27 mouse cellular contexts compared by ENCODE assay signal in the genomic region with DNA sequence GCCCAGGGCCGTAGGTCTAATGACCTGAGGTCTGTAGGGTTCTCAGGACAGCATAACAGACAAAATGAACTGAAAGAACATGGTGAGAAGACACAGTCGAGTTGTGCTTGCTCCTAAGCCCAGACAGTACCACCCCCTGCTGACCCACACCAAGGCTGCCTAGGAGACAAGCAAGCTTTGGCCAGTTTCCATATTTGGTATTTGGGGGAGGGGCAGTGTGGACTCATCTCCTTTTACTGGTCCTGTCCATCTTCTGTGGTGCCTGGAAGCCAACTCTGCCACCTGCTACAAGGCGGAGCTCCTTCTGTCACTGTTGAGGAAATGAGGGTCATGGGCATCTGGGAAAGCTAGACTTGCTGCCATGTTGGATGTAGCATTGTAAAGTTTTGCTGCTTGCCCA.
"Had no signal": no experiment of that assay in that cellular context is flagged by ENCODE, and none has a peak within 500 bp of the region (broad histone marks: within the 10 kb centered on the region; RNA-seq: fewer than 3 reads in every experiment).

No protein-coding gene starts in this region.

- DNase-seq: gastrocnemius, adult 2 months; gastrocnemius, postnatal 10 days; gastrocnemius, postnatal 25 days; heart, adult 11 months; heart, adult 2 months; heart, postnatal 14 days; heart, postnatal 36 days; kidney, adult 11 months; kidney, adult 2 months; kidney, adult 9 months; kidney, postnatal 14 days; kidney, postnatal 36 days; layer of hippocampus, adult 9-11 months; layer of hippocampus, postnatal 36 days had no signal

- H3K4me2 ChIP-seq: heart, embryonic 11.5 days; heart, embryonic 13.5 days; heart, embryonic 15.5 days; hindbrain, embryonic 13.5 days; hindbrain, embryonic 15.5 days; kidney, embryonic 15.5 days; limb, embryonic 13.5 days; limb, embryonic 15.5 days; liver, embryonic 12.5 days had no signal

- H3K4me1 ChIP-seq: heart, embryonic 13.5 days; heart, embryonic 15.5 days; liver, embryonic 12.5 days had no signal

- H3K9me3 ChIP-seq: heart, embryonic 13.5 days; heart, embryonic 15.5 days; hindbrain, embryonic 13.5 days; hindbrain, embryonic 15.5 days; kidney, embryonic 15.5 days; limb, embryonic 13.5 days; limb, embryonic 15.5 days; liver, embryonic 12.5 days had no signal

- H3K9ac ChIP-seq: heart, embryonic 13.5 days; heart, embryonic 15.5 days; hindbrain, embryonic 13.5 days; hindbrain, embryonic 15.5 days; kidney, embryonic 15.5 days; limb, embryonic 13.5 days; limb, embryonic 15.5 days; liver, embryonic 12.5 days; liver, embryonic 14.5 days had no signal

- H3K4me3 ChIP-seq: gastrocnemius, adult 2 months; heart, adult 2 months; heart, embryonic 13.5 days; heart, embryonic 15.5 days; hindbrain, embryonic 13.5 days; hindbrain, embryonic 15.5 days; kidney, embryonic 15.5 days; limb, embryonic 13.5 days; limb, embryonic 15.5 days; liver, embryonic 12.5 days had no signal

- H3K36me3 ChIP-seq: heart, embryonic 13.5 days; heart, embryonic 15.5 days; hindbrain, embryonic 13.5 days; hindbrain, embryonic 15.5 days; kidney, embryonic 15.5 days; limb, embryonic 13.5 days; limb, embryonic 15.5 days; liver, embryonic 12.5 days had no signal

- ATAC-seq: hindbrain, postnatal 0 days; intestine, embryonic 16.5 days; liver, embryonic 12.5 days had no signal

- H3K27ac ChIP-seq: gastrocnemius, adult 2 months; heart, adult 2 months; heart, embryonic 13.5 days; heart, embryonic 15.5 days; hindbrain, embryonic 13.5 days; hindbrain, embryonic 15.5 days; hindbrain, postnatal 0 days; kidney, embryonic 15.5 days; kidney, postnatal 0 days; limb, embryonic 13.5 days; limb, embryonic 15.5 days; liver, embryonic 12.5 days; liver, embryonic 14.5 days had no signal
